ENCODE assay signal across 10 mouse cellular contexts in the genomic region with DNA sequence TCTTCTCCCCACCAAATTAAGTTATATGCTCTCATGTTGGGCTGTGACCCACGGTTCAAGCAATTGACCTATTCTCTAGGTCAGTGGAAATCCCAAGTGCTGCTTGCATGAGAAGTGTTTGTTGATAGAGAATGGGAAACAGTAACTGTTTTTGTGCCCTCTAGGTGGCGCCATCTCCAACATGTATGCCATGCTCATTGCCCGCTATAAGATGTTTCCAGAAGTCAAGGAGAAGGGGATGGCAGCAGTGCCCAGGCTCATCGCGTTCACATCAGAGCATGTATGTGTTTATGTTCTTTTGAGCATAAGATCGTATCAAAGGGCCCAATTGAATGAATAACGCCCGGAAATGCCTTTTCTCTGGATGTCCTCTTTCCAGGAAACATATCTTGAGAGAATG. TPM values are rescaled to one million over a fixed set of nuclear protein-coding genes. Genes with fewer than 3 reads are reported as not detected.
DNase-seq lines count a peak whose midpoint lies in the region; ATAC-seq lines count a peak whose summit lies in the region.
"Had no signal": no experiment of that assay in that cellular context is flagged by ENCODE, and none has a peak within 500 bp of the region (broad histone marks: within the 10 kb centered on the region; RNA-seq: fewer than 3 reads in every experiment).

No protein-coding gene starts in this region.

- no peak overlapping the region for H3K9ac ChIP-seq in hindbrain, embryonic 12.5 days
- H3K9ac ChIP-seq in intestine, embryonic 16.5 days (ENCODE audit: low read depth, low read length) = no peak overlapping the region
- H3K9ac ChIP-seq: lung, embryonic 15.5 days; stomach, embryonic 15.5 days had no signal

- DNase-seq in hindbrain, embryonic 10.5 days (ENCODE audit: low spot score) = peak; percentile 19
- peak; percentile 41 for DNase-seq in CD4-positive helper T cell, adult 2 months (ENCODE audit: low read depth, low spot score)
- peak; percentile 60 for DNase-seq in R1 (ENCODE audit: low read depth, low spot score)
- DNase-seq in limb, embryonic 10.5 days (ENCODE audit: low spot score) = peak; percentile 39
- no peak for DNase-seq in Muller cell, postnatal 12 days (ENCODE audit: inconsistent ontology term)
- DNase-seq in urinary bladder, postnatal 10 days (ENCODE audit: low spot score) = no peak

- H3K27ac ChIP-seq in hindbrain, embryonic 10.5 days = no peak overlapping the region
- H3K27ac ChIP-seq in hindbrain, embryonic 12.5 days = no peak overlapping the region
- H3K27ac ChIP-seq in limb, embryonic 10.5 days = no peak overlapping the region
- H3K27ac ChIP-seq in intestine, embryonic 16.5 days (ENCODE audit: low read length) = no peak overlapping the region
- H3K27ac ChIP-seq: lung, embryonic 15.5 days; stomach, embryonic 15.5 days had no signal

- no peaks in the 10 kb centered on the region for H3K36me3 ChIP-seq in hindbrain, embryonic 10.5 days
- 0 out of 2 replicates have a peak, but pooled peaks cover 2% of the 10 kb centered on the region for H3K36me3 ChIP-seq in hindbrain, embryonic 12.5 days
- H3K36me3 ChIP-seq in limb, embryonic 10.5 days = no peaks in the 10 kb centered on the region
- H3K36me3 ChIP-seq in intestine, embryonic 16.5 days (ENCODE audit: control insufficient read depth, insufficient read depth, low read length) = no peaks in the 10 kb centered on the region
- H3K36me3 ChIP-seq: lung, embryonic 15.5 days; stomach, embryonic 15.5 days had no signal

- H3K4me1 ChIP-seq in hindbrain, embryonic 10.5 days (replicated peaks) = no peaks in the 10 kb centered on the region
- H3K4me1 ChIP-seq in hindbrain, embryonic 12.5 days = no peaks in the 10 kb centered on the region
- H3K4me1 ChIP-seq in limb, embryonic 10.5 days = no peaks in the 10 kb centered on the region
- no peaks in the 10 kb centered on the region for H3K4me1 ChIP-seq in intestine, embryonic 16.5 days (ENCODE audit: control insufficient read depth, insufficient read depth, low read length)
- H3K4me1 ChIP-seq: lung, embryonic 15.5 days; stomach, embryonic 15.5 days had no signal

- no peaks in the 10 kb centered on the region for H3K27me3 ChIP-seq in hindbrain, embryonic 10.5 days (ENCODE audit: insufficient read depth, poor library complexity, severe bottlenecking)
- no peaks in the 10 kb centered on the region for H3K27me3 ChIP-seq in hindbrain, embryonic 12.5 days
- H3K27me3 ChIP-seq in limb, embryonic 10.5 days (ENCODE audit: low read depth, poor library complexity, severe bottlenecking) = 0 out of 2 replicates have a peak, but pooled peaks cover 3% of the 10 kb centered on the region
- no peaks in the 10 kb centered on the region for H3K27me3 ChIP-seq in intestine, embryonic 16.5 days (replicated peaks; ENCODE audit: control insufficient read depth, insufficient read depth, low read length)
- H3K27me3 ChIP-seq: stomach, embryonic 15.5 days had no signal

- ATAC-seq in hindbrain, embryonic 12.5 days (ENCODE audit: low FRiP score) = no peak
- ATAC-seq in intestine, embryonic 16.5 days = no peak

- no peak overlapping the region for H3K4me3 ChIP-seq in hindbrain, embryonic 10.5 days
- H3K4me3 ChIP-seq in hindbrain, embryonic 12.5 days = no peak overlapping the region
- H3K4me3 ChIP-seq in limb, embryonic 10.5 days = no peak overlapping the region
- H3K4me3 ChIP-seq in intestine, embryonic 16.5 days (ENCODE audit: low read length) = no peak overlapping the region
- H3K4me3 ChIP-seq: lung, embryonic 15.5 days; stomach, embryonic 15.5 days had no signal

- no peaks in the 10 kb centered on the region for H3K9me3 ChIP-seq in hindbrain, embryonic 10.5 days
- H3K9me3 ChIP-seq in hindbrain, embryonic 12.5 days (replicated peaks) = no peaks in the 10 kb centered on the region
- no peaks in the 10 kb centered on the region for H3K9me3 ChIP-seq in limb, embryonic 10.5 days (replicated peaks)
- no peaks in the 10 kb centered on the region for H3K9me3 ChIP-seq in intestine, embryonic 16.5 days (ENCODE audit: control insufficient read depth, low read length)
- H3K9me3 ChIP-seq: lung, embryonic 15.5 days; stomach, embryonic 15.5 days had no signal

- no peak overlapping the region for H3K4me2 ChIP-seq in hindbrain, embryonic 12.5 days (replicated peaks)
- H3K4me2 ChIP-seq in intestine, embryonic 16.5 days (ENCODE audit: low read depth, low read length) = no peak overlapping the region
- H3K4me2 ChIP-seq: lung, embryonic 15.5 days; stomach, embryonic 15.5 days had no signal

- WGBS in hindbrain, embryonic 10.5 days = 45% methylated on average over 8 of the region's 8 CpGs
- WGBS in hindbrain, embryonic 12.5 days = 42% methylated on average over 8 of the region's 8 CpGs
- WGBS in limb, embryonic 10.5 days = 39% methylated on average over 8 of the region's 8 CpGs
- WGBS in intestine, embryonic 16.5 days = 35% methylated on average over 8 of the region's 8 CpGs

RNA-seq across cellular contexts. Expression of a gene that starts 12.8 kb away (rescaled TPM):
- 1.3 and 13.6 TPM in 2 replicates for polyA plus RNA-seq in hindbrain, embryonic 10.5 days (2016; fragmentation: Nextera tagmentation; extraction: Ambion mirVana)
- polyA plus RNA-seq in hindbrain, embryonic 12.5 days (2016; fragmentation: Nextera tagmentation; extraction: Ambion mirVana) = 50.7 and 58.5 TPM in 2 replicates
- polyA plus RNA-seq in limb, embryonic 10.5 days (2016; fragmentation: Nextera tagmentation; extraction: Ambion mirVana) = 0.03 TPM in 1 of 2 replicates, not detected in the other
- polyA plus RNA-seq in intestine, embryonic 16.5 days (2015; fragmentation: Nextera tagmentation; extraction: Ambion mirVana) = not detected in 2 replicates

Comparison
In these comparisons a context has a peak if more than half of its experiments do, and no peak if none do; other contexts are left out.
1. DNase-seq: peak in hindbrain, embryonic 10.5 days (single experiment), CD4-positive helper T cell, adult 2 months (single experiment), R1 (single experiment) and limb, embryonic 10.5 days (single experiment); none in Muller cell, postnatal 12 days (single experiment) and urinary bladder, postnatal 10 days (single experiment).